Comparison of ENCODE assay signal across 16 mouse cellular contexts in the genomic region with DNA sequence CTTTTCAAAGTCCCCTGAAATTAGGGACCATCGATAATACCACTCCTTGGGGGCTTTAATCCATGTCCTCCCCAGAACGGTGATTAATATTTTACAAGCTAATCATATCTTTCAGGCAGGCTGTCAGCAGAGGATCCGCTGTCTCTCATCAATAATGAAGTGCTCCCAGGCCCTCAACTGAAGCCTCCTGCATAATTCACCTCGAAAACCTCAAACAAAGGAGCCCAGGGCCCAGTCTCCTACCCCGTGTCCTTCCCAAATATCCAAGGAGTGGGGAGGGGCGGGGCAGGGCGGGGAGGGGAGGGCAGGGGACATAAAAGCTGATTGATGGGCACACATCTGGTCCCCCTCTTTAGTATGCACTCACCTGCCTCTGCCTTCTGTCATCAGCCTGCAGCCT. TPM values are rescaled to one million over a fixed set of nuclear protein-coding genes. Genes with fewer than 3 reads are reported as not detected.
DNase-seq lines count a peak whose midpoint lies in the region; ATAC-seq lines count a peak whose summit lies in the region.
"Had no signal": no experiment of that assay in that cellular context is flagged by ENCODE, and none has a peak within 500 bp of the region (broad histone marks: within the 10 kb centered on the region; RNA-seq: fewer than 3 reads in every experiment).

No protein-coding gene starts in this region.

- H3K27ac ChIP-seq in hindbrain, embryonic 12.5 days = peak overlapping the region; percentile 30; the same call in 1 of the 2 replicates
- H3K27ac ChIP-seq in hindbrain, embryonic 13.5 days = no peak overlapping the region
- H3K27ac ChIP-seq in neural tube, embryonic 13.5 days (replicated peaks) = peak overlapping the region; percentile 49; the same call in 1 of the 2 replicates
- no peak overlapping the region for H3K27ac ChIP-seq in neural tube, embryonic 15.5 days (replicated peaks)
- peak overlapping the region; percentile 55 for H3K27ac ChIP-seq in midbrain, embryonic 14.5 days (replicated peaks; ENCODE audit: low read depth, low read length)
- H3K27ac ChIP-seq: embryonic facial prominence, embryonic 12.5 days; forebrain, embryonic 15.5 days; heart, embryonic 13.5 days had no signal

- no peak overlapping the region for H3K4me2 ChIP-seq in hindbrain, embryonic 12.5 days (replicated peaks)
- no peak overlapping the region for H3K4me2 ChIP-seq in hindbrain, embryonic 13.5 days
- H3K4me2 ChIP-seq in neural tube, embryonic 13.5 days = no peak overlapping the region
- H3K4me2 ChIP-seq in neural tube, embryonic 15.5 days = no peak overlapping the region
- no peak overlapping the region for H3K4me2 ChIP-seq in midbrain, embryonic 14.5 days (ENCODE audit: low read length)
- H3K4me2 ChIP-seq: embryonic facial prominence, embryonic 12.5 days; forebrain, embryonic 15.5 days; heart, embryonic 13.5 days had no signal

- no peaks in the 10 kb centered on the region for H3K36me3 ChIP-seq in hindbrain, embryonic 12.5 days
- no peaks in the 10 kb centered on the region for H3K36me3 ChIP-seq in hindbrain, embryonic 13.5 days
- no peaks in the 10 kb centered on the region for H3K36me3 ChIP-seq in neural tube, embryonic 13.5 days
- no peaks in the 10 kb centered on the region for H3K36me3 ChIP-seq in neural tube, embryonic 15.5 days
- no peaks in the 10 kb centered on the region for H3K36me3 ChIP-seq in midbrain, embryonic 14.5 days (ENCODE audit: control insufficient read depth, insufficient read depth, low read length)
- H3K36me3 ChIP-seq: embryonic facial prominence, embryonic 12.5 days; forebrain, embryonic 15.5 days; heart, embryonic 13.5 days had no signal

- no peak overlapping the region for H3K9ac ChIP-seq in hindbrain, embryonic 12.5 days
- no peak overlapping the region for H3K9ac ChIP-seq in hindbrain, embryonic 13.5 days
- H3K9ac ChIP-seq in neural tube, embryonic 13.5 days = no peak overlapping the region
- H3K9ac ChIP-seq in neural tube, embryonic 15.5 days (replicated peaks) = no peak overlapping the region
- no peak overlapping the region for H3K9ac ChIP-seq in midbrain, embryonic 14.5 days (replicated peaks; ENCODE audit: low read length)
- H3K9ac ChIP-seq: embryonic facial prominence, embryonic 12.5 days; forebrain, embryonic 15.5 days; heart, embryonic 13.5 days had no signal

- no peaks in the 10 kb centered on the region for H3K9me3 ChIP-seq in hindbrain, embryonic 12.5 days (replicated peaks)
- no peaks in the 10 kb centered on the region for H3K9me3 ChIP-seq in hindbrain, embryonic 13.5 days
- H3K9me3 ChIP-seq in neural tube, embryonic 13.5 days = no peaks in the 10 kb centered on the region
- H3K9me3 ChIP-seq in neural tube, embryonic 15.5 days (replicated peaks) = no peaks in the 10 kb centered on the region
- H3K9me3 ChIP-seq in midbrain, embryonic 14.5 days (ENCODE audit: control insufficient read depth, low read length) = no peaks in the 10 kb centered on the region
- H3K9me3 ChIP-seq: embryonic facial prominence, embryonic 12.5 days; forebrain, embryonic 15.5 days had no signal

- ATAC-seq in hindbrain, embryonic 12.5 days (ENCODE audit: low FRiP score) = no peak
- ATAC-seq in hindbrain, embryonic 13.5 days (ENCODE audit: low FRiP score) = no peak
- no peak for ATAC-seq in neural tube, embryonic 13.5 days (ENCODE audit: low read depth)
- ATAC-seq in neural tube, embryonic 15.5 days (ENCODE audit: low FRiP score) = no peak
- ATAC-seq in midbrain, embryonic 14.5 days (ENCODE audit: low FRiP score, low TSS enrichment) = peak; percentile 73
- ATAC-seq: forebrain, embryonic 15.5 days; hindbrain, embryonic 16.5 days had no signal

- peaks cover 12% of the 10 kb centered on the region for H3K4me1 ChIP-seq in hindbrain, embryonic 12.5 days
- H3K4me1 ChIP-seq in hindbrain, embryonic 13.5 days (replicated peaks) = peaks cover 48% of the 10 kb centered on the region
- peaks cover 44% of the 10 kb centered on the region for H3K4me1 ChIP-seq in neural tube, embryonic 13.5 days (replicated peaks)
- peaks cover 37% of the 10 kb centered on the region for H3K4me1 ChIP-seq in neural tube, embryonic 15.5 days
- H3K4me1 ChIP-seq in midbrain, embryonic 14.5 days (ENCODE audit: control insufficient read depth, insufficient read depth, low read length) = peaks cover 15% of the 10 kb centered on the region
- H3K4me1 ChIP-seq: heart, embryonic 13.5 days had no signal

- no peak overlapping the region for H3K4me3 ChIP-seq in hindbrain, embryonic 12.5 days
- H3K4me3 ChIP-seq in hindbrain, embryonic 13.5 days = no peak overlapping the region
- H3K4me3 ChIP-seq in neural tube, embryonic 13.5 days = no peak overlapping the region
- no peak overlapping the region for H3K4me3 ChIP-seq in neural tube, embryonic 15.5 days (replicated peaks)
- no peak overlapping the region for H3K4me3 ChIP-seq in midbrain, embryonic 14.5 days (replicated peaks; ENCODE audit: low read depth, low read length)
- H3K4me3 ChIP-seq: embryonic facial prominence, embryonic 12.5 days; forebrain, embryonic 15.5 days; heart, embryonic 13.5 days had no signal

- peaks cover 24% of the 10 kb centered on the region for H3K27me3 ChIP-seq in hindbrain, embryonic 12.5 days
- H3K27me3 ChIP-seq in hindbrain, embryonic 13.5 days = peaks cover 20% of the 10 kb centered on the region
- peaks cover 36% of the 10 kb centered on the region for H3K27me3 ChIP-seq in neural tube, embryonic 13.5 days
- H3K27me3 ChIP-seq in neural tube, embryonic 15.5 days (replicated peaks) = peaks cover 20% of the 10 kb centered on the region
- no peaks in the 10 kb centered on the region for H3K27me3 ChIP-seq in midbrain, embryonic 14.5 days (ENCODE audit: control insufficient read depth, insufficient read depth, low read length)

- 33% methylated on average over 7 of the region's 7 CpGs for WGBS in hindbrain, embryonic 12.5 days
- WGBS in hindbrain, embryonic 13.5 days = 26% methylated on average over 7 of the region's 7 CpGs
- 28% methylated on average over 7 of the region's 7 CpGs for WGBS in neural tube, embryonic 13.5 days
- 22% methylated on average over 7 of the region's 7 CpGs for WGBS in neural tube, embryonic 15.5 days
- 13% methylated on average over 7 of the region's 7 CpGs for WGBS in midbrain, embryonic 14.5 days

- DNase-seq in midbrain, embryonic 14.5 days = peak; percentile 59
- no peak for DNase-seq in layer of hippocampus, postnatal 36 days
- DNase-seq: adrenal gland, postnatal 25 days; cerebellum, adult 8-10 months; cerebellum, postnatal 25 days; gastrocnemius, postnatal 36 days; heart, adult 11 months; heart, postnatal 36 days had no signal

RNA-seq across cellular contexts. Expression of a gene that starts 31.2 kb away (rescaled TPM):
- 0.38 and 0.59 TPM in 2 replicates for polyA plus RNA-seq in hindbrain, embryonic 12.5 days (2016; fragmentation: Nextera tagmentation; extraction: Ambion mirVana)
- 0.47 and 0.61 TPM in 2 replicates for polyA plus RNA-seq in hindbrain, embryonic 13.5 days (2015; fragmentation: Nextera tagmentation; extraction: Ambion mirVana)
- polyA plus RNA-seq in neural tube, embryonic 13.5 days (2015; fragmentation: Nextera tagmentation; extraction: Ambion mirVana) = 0.08 and 0.12 TPM in 2 replicates
- 0.08 and 0.80 TPM in 2 replicates for polyA plus RNA-seq in neural tube, embryonic 15.5 days (2015; fragmentation: Nextera tagmentation; extraction: Ambion mirVana)
- 0.32 TPM in 1 of 2 replicates, not detected in the other for polyA plus RNA-seq in midbrain, embryonic 14.5 days (2014; fragmentation: Nextera tagmentation; extraction: Ambion mirVana)
- total RNA-seq in layer of hippocampus, postnatal 36 days (2021) = 1 to 10 TPM; 8.7 to 9.9 TPM

Comparison
In these comparisons a context has a peak if more than half of its experiments do, and no peak if none do; other contexts are left out.
1. H3K27ac ChIP-seq: peak in hindbrain, embryonic 12.5 days (single experiment), neural tube, embryonic 13.5 days (single experiment) and midbrain, embryonic 14.5 days (single experiment); none in hindbrain, embryonic 13.5 days (single experiment) and neural tube, embryonic 15.5 days (single experiment).